Mouse (Mus musculus): ENCODE results near the gene Plk2. TPM values are rescaled to one million over a fixed set of nuclear protein-coding genes. Genes with fewer than 3 reads are reported as not detected.
"Not testable (repeated sequence)": the region's sequence is repeated elsewhere in the genome, so short reads cannot be mapped to it uniquely, and the experiment has no call there.

Gene Plk2
- total RNA-seq, 1 experiment from 2014 or later = 76.3 TPM

GRCm38 (mm10) chr13:110401877-110402276, 7.0 kb downstream of the Plk2 start:
- no peak for ATAC-seq (replicated peaks; ENCODE audit: insufficient number of reproducible peaks, low FRiP score, low TSS enrichment, poor library complexity, severe bottlenecking)

DNA sequence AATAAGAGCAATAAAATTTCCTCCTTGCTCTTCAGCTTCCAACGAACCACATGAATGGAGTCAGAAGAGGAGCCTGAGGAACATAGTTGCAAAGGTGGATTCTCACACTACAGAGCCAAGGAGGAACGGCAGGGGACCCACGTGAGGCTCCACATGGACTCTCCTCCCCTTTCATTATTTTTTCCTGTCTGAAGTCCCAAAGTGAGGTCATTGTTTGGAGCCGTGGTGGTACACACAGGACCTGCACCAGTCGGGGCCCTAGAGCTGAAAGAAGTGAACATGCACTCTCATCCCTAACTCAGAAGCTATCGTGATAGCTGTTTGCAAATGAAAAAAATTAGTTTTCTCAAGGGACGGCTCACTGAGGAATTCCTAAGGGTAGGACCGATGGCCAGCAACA, 9.2 kb downstream of the Plk2 start:
- no peak for ATAC-seq (replicated peaks; ENCODE audit: insufficient number of reproducible peaks, low FRiP score, low TSS enrichment, poor library complexity, severe bottlenecking)

DNA sequence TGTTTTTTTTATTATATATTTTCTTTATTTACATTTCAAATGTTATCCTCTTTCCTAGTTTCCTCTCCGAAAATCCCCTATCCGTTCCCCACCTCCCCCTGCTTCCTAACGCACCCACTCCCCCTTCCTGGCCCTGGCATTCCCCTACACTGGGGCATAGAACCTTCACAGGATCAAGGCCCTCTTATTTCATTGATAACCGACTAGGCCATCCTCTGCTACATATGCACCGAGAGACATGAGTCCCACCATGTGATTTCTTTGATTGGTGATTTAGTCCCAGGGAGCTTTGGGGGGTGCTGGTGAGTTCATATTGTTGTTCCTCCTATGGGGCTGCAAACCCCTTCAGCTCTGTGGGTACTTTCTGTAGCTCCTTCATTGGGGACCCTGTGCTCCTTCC, 9.8 kb downstream of the Plk2 start:
- not testable (repeated sequence) for ATAC-seq (replicated peaks; ENCODE audit: insufficient number of reproducible peaks, low FRiP score, low TSS enrichment, poor library complexity, severe bottlenecking)

DNA sequence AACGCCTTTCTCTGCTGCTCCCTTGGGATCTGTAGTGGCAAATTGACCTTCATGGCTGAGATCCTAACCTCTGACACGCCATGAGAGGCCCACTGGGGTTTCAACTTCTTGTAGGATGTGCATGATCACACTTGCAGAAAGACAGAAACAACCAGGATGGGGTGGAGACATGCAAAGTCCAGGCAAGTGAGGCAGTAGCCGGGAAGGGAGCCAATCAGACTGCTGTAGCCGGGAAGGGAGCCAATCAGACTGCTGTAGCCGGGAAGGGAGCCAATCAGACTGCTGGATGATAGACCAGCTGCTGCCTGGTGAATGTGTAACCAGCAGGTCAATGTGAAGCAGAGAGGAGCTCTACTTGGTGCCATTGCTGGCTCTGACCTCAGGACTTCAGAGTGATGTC, 11.3 kb downstream of the Plk2 start:
- no peak for ATAC-seq (replicated peaks; ENCODE audit: insufficient number of reproducible peaks, low FRiP score, low TSS enrichment, poor library complexity, severe bottlenecking)

GRCm38 (mm10) chr13:110412572-110413209, 17.8 kb downstream of the Plk2 start:
- ATAC-seq (replicated peaks; ENCODE audit: insufficient number of reproducible peaks, low FRiP score, low TSS enrichment, poor library complexity, severe bottlenecking) = no peak

DNA sequence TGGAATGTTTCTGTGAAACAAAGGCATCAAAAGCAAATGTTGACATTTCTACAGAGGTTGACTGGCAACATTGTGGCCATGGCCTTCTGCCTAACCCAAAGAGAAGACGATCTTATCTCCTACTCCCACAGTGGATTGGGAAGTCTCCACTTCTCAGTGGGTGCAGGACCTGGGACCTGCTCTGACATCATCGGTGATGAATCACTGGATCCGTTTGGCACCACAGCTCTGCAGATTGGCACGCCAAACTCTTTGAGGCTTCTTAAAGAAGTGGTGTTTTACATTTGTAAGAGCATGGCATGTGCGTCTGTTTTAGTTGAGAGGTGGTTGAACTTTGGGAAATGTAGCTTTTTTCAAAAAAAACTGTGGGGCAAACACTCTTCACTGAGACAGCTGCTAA, 23.8 kb downstream of the Plk2 start:
- no peak for ATAC-seq (replicated peaks; ENCODE audit: insufficient number of reproducible peaks, low FRiP score, low TSS enrichment, poor library complexity, severe bottlenecking)

GRCm38 (mm10) chr13:110419640-110420039, 24.8 kb downstream of the Plk2 start:
- no peak for ATAC-seq (replicated peaks; ENCODE audit: insufficient number of reproducible peaks, low FRiP score, low TSS enrichment, poor library complexity, severe bottlenecking)

DNA sequence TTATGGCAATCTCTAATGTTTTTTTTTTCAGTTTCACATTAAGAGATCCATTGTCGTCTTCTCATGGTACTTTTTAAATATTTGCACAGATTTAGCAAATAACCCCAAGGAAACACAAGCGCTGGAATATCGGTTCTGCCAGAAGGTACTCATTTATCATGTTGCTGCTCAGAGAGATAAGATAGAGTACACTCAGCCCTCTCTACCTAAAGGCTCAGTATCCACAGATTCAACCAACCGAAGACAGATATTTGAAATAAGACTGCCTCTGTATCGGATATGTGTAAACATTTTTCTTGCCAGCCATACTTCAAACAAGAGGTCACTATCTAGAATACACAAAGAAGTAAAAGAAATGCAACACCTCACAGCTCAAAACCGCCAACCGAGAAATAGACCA, 27.6 kb downstream of the Plk2 start:
- ATAC-seq (replicated peaks; ENCODE audit: insufficient number of reproducible peaks, low FRiP score, low TSS enrichment, poor library complexity, severe bottlenecking) = no peak

GRCm38 (mm10) chr13:110425512-110426222, 30.8 kb downstream of the Plk2 start:
- ATAC-seq (replicated peaks; ENCODE audit: insufficient number of reproducible peaks, low FRiP score, low TSS enrichment, poor library complexity, severe bottlenecking) = no peak

- ATAC-seq (replicated peaks; ENCODE audit: insufficient number of reproducible peaks, low FRiP score, low TSS enrichment, poor library complexity, severe bottlenecking) = no peak
Measured at GRCm38 (mm10) chr13:110431388-110431787, 36.5 kb downstream of the Plk2 start.

DNA sequence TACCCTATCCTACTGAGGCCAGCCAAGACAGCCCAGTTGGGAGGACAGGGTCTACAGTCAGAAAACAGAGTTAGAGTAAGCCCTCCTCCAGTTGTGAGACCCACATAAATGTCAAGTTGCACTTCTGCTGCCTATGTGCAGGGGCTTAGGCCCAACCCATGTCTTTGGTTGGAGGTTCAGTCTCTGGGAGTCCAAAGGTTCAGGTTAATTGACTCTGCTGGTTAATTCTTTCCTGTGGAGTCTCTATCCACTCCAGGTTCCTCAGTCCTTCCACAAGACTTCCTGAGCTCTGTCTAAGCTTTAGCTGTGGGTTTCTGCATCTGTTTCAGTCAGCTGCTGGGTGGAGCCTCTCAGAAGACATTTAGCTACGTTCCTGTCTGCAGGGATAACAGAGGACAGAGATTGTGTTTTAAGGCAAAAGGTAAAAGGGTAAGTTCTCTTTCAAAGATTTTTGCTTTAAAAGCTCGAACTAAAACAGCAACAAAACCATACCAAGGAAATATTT, 37.3 kb downstream of the Plk2 start:
- ATAC-seq (replicated peaks; ENCODE audit: insufficient number of reproducible peaks, low FRiP score, low TSS enrichment, poor library complexity, severe bottlenecking) = no peak

- ATAC-seq (replicated peaks; ENCODE audit: insufficient number of reproducible peaks, low FRiP score, low TSS enrichment, poor library complexity, severe bottlenecking) = no peak
Measured at GRCm38 (mm10) chr13:110432613-110433012, 37.8 kb downstream of the Plk2 start.

GRCm38 (mm10) chr13:110436692-110437091, 41.8 kb downstream of the Plk2 start:
- no peak for ATAC-seq (replicated peaks; ENCODE audit: insufficient number of reproducible peaks, low FRiP score, low TSS enrichment, poor library complexity, severe bottlenecking)

GRCm38 (mm10) chr13:110438624-110439023, 43.8 kb downstream of the Plk2 start:
- no peak for ATAC-seq (replicated peaks; ENCODE audit: insufficient number of reproducible peaks, low FRiP score, low TSS enrichment, poor library complexity, severe bottlenecking)

DNA sequence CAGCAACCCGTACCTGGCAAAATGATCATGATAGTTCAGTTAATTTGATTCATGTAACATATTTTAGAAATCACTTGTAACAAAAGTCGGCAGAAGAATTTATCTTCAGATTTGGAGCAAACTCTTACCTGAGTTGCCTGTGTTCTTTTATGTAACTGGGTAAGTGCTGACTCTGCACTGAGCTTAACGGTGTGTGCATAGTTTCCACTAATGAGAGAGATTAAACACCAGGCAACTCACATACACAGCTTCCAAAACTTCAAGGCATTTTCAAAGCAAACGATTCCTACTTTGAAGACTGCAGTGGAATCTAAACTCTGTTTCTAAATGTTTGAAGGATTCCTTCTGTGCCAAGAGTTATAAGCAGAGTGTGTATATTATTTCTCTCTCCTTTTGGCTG, 49.5 kb downstream of the Plk2 start:
- ATAC-seq (replicated peaks; ENCODE audit: insufficient number of reproducible peaks, low FRiP score, low TSS enrichment, poor library complexity, severe bottlenecking) = no peak

DNA sequence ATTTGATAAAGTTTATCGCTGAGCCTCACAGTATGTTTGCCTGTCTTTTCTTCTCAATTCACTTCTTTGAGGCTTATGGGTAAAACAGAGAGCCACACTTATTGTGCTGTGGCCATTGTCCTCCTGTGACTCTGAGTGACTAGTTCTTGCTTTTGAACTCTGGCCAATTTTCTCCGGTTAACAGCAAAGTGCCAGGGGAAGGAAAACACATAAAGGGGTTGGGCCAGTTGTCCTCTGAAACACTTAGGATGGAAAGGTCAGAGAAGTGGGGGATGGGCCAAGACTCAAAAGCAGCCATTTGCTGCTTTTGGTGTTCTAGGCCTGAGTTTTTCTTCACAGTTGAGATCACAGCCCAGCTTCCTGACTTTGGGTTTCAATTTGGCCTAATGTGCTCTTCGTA, 50.0 kb downstream of the Plk2 start:
- no peak for ATAC-seq (replicated peaks; ENCODE audit: insufficient number of reproducible peaks, low FRiP score, low TSS enrichment, poor library complexity, severe bottlenecking)

DNA sequence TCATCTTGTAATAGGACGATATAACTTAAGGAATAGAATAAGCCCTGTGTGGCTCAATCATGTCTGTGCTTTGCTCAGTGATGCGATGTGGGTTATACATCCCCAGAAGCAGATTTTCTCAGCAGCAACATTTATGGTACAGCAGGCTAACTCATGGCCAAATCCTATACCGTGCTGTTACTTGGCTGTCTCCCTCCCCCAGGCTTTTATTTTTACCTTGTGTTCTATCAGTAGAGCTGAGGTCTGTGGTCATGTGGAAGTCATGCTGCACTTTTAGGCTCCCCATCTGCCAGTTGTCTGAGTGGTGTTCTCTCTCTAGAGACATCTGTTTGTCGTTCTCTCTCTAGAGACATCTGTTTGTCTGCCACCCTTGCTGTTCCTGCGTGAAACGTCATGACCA, 51.6 kb downstream of the Plk2 start:
- ATAC-seq (replicated peaks; ENCODE audit: insufficient number of reproducible peaks, low FRiP score, low TSS enrichment, poor library complexity, severe bottlenecking) = no peak

- ATAC-seq (replicated peaks; ENCODE audit: insufficient number of reproducible peaks, low FRiP score, low TSS enrichment, poor library complexity, severe bottlenecking) = no peak
Measured at GRCm38 (mm10) chr13:110450056-110450455, 55.2 kb downstream of the Plk2 start.

Data from monocyte, adult 5-6 weeks (primary cell).